Mouse (Mus musculus) stomach, postnatal 0 days (tissue): ENCODE data around the gene Mvb12b. TPM values are rescaled to one million over a fixed set of nuclear protein-coding genes. Genes with fewer than 3 reads are reported as not detected.
A peak's percentile ranks its signal among the peaks of the same experiment; 100 is the strongest.

ENCODE experiments used
- ATAC-seq: fragments of 200-750 bp; cut with Nextera tagmentation; 2 replicates; pipeline ENCODE4 v1.8.0; 2017; ENCODE audit not compliant: low FRiP score, low TSS enrichment
- DNase-seq: peaks from one replicate; pipeline ENCODE4 v3.0.0-alpha.2; 2016; ENCODE audit warnings: low spot score
- H3K27ac ChIP-seq: fragments of 300-500 bp; sonication (generic); replicated peaks from 2 replicates; pipeline ENCODE4 v1.5.1; 2014; ENCODE audit warnings: mild to moderate bottlenecking, control low read depth
- H3K27me3 ChIP-seq: fragments of 300-500 bp; sonication (generic); 2 replicates; pipeline ENCODE4 v1.6.1; 2014; ENCODE audit warnings: low read length; ENCODE audit not compliant: control insufficient read depth, insufficient read depth
- H3K36me3 ChIP-seq: fragments of 300-500 bp; sonication (generic); 2 replicates; pipeline ENCODE4 v1.6.1; 2014; ENCODE audit warnings: low read length, mixed read lengths; ENCODE audit not compliant: control insufficient read depth, insufficient read depth
- H3K4me1 ChIP-seq: fragments of 300-500 bp; sonication (generic); replicated peaks from 2 replicates; pipeline ENCODE4 v1.6.1; 2014; ENCODE audit warnings: antibody characterized with exemption; ENCODE audit not compliant: control insufficient read depth, insufficient read depth
- H3K4me2 ChIP-seq: fragments of 300-500 bp; sonication (generic); replicated peaks from 2 replicates; pipeline ENCODE4 v1.6.1; 2014; ENCODE audit warnings: low read depth, mild to moderate bottlenecking, control low read depth, moderate library complexity
- H3K4me3 ChIP-seq: fragments of 300-500 bp; sonication (generic); 2 replicates; pipeline ENCODE4 v1.5.1; 2014; ENCODE audit warnings: low read depth, low read length, control low read depth
- H3K9ac ChIP-seq: fragments of 300-500 bp; sonication (generic); 2 replicates; pipeline ENCODE4 v1.6.1; 2014; ENCODE audit warnings: mild to moderate bottlenecking, low read length, control low read depth, mixed read lengths
- H3K9me3 ChIP-seq: fragments of 300-500 bp; sonication (generic); 2 replicates; pipeline ENCODE4 v1.6.1; 2016; ENCODE audit warnings: low read length; ENCODE audit not compliant: control insufficient read depth
- CTCF ChIP-seq: IDR thresholded peaks from 2 replicates; pipeline ENCODE4 v1.5.1; 2016; ENCODE audit warnings: antibody characterized with exemption, low read depth, mild to moderate bottlenecking, moderate library complexity
- EP300 ChIP-seq: optimal IDR thresholded peaks from 2 replicates; pipeline ENCODE3; 2016; ENCODE audit warnings: antibody characterized with exemption
- WGBS: fragments of 180-500 bp; shearing (Covaris S2); extraction: QIAGEN DNeasy Blood & Tissue Kit; methylation state at CpG from one replicate; pipeline ENCODE4 v1.1.7; 2014; 5-methylcytosine and 5-hydroxymethylcytosine counted together
- polyA plus RNA-seq: library from polyadenylated mRNA; unstranded; fragments of >200 nt; fragmentation: Nextera tagmentation; extraction: Ambion mirVana; gene quantifications from 2 replicates; pipeline ENCODE4 v1.2.1, GENCODE M21; 2015

Mvb12b gene
- polyA plus RNA-seq, 1 experiment from 2014 or later, result 10.2 TPM

DNA sequence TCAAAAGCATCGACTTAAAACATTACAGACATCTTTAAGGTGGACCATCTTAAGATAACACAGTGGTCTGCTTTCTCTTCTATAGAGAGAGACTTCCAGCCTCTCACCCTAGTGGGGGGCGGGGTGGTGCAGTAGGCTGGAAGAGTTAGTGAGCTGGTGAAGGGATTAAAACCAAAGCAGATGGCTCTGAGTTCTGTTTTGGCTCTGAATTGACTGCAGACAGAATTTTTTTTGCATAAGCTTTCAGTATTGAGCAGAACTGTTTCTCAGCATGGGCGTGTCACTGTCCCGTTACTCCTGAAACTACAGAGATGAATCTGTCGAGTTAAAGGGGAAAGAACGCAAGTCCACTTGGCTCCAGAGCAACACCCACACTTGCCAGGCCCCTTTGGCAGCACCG lies 4.6 kb upstream of the Mvb12b start:
- H3K4me3 ChIP-seq, result no peak overlapping the region
- TF ChIP-seq EP300, result no peak
- TF ChIP-seq CTCF, result no peak
- no peaks in the 10 kb centered on the region for H3K9me3 ChIP-seq
- H3K27me3 ChIP-seq, result no peaks in the 10 kb centered on the region
- WGBS, result 64% methylated on average over 7 of the region's 7 CpGs
- ATAC-seq, result no peak
- no peak overlapping the region for H3K9ac ChIP-seq
- H3K4me1 ChIP-seq, result no peaks in the 10 kb centered on the region
- H3K27ac ChIP-seq, result no peak overlapping the region
- H3K36me3 ChIP-seq, result no peaks in the 10 kb centered on the region
- no peak overlapping the region for H3K4me2 ChIP-seq
- DNase-seq, result no peak

DNA sequence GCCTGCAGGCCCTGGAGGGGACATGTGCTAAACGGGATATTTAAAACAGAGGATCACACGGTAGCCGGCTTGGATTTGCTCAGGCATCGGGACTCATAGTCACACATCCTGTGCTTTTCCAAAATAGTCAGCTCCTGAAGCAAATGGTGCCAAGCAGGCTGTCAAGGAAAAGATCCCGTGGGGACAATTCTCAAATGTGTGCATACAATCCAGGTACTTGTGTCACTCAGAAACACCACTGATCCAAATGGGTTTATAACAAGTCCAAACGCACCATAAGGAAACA lies 297 bp upstream of the Mvb12b start:
- Histone ChIP-seq H3K36me3 (no peaks in the 10 kb centered on the region), H3K27ac (peak overlapping the region; percentile 88; the same call in 1 of the 2 replicates), H3K9ac (peak overlapping the region; percentile 92), H3K4me1 (no peaks in the 10 kb centered on the region), H3K9me3 (no peaks in the 10 kb centered on the region), H3K4me3 (no peak overlapping the region), H3K4me2 (peak overlapping the region; percentile 87), H3K27me3 (no peaks in the 10 kb centered on the region)
- no peak for DNase-seq
- TF ChIP-seq CTCF, result no peak
- no peak for TF ChIP-seq EP300
- ATAC-seq, result no peak
- 53% methylated on average over 6 of the region's 6 CpGs for WGBS

DNA sequence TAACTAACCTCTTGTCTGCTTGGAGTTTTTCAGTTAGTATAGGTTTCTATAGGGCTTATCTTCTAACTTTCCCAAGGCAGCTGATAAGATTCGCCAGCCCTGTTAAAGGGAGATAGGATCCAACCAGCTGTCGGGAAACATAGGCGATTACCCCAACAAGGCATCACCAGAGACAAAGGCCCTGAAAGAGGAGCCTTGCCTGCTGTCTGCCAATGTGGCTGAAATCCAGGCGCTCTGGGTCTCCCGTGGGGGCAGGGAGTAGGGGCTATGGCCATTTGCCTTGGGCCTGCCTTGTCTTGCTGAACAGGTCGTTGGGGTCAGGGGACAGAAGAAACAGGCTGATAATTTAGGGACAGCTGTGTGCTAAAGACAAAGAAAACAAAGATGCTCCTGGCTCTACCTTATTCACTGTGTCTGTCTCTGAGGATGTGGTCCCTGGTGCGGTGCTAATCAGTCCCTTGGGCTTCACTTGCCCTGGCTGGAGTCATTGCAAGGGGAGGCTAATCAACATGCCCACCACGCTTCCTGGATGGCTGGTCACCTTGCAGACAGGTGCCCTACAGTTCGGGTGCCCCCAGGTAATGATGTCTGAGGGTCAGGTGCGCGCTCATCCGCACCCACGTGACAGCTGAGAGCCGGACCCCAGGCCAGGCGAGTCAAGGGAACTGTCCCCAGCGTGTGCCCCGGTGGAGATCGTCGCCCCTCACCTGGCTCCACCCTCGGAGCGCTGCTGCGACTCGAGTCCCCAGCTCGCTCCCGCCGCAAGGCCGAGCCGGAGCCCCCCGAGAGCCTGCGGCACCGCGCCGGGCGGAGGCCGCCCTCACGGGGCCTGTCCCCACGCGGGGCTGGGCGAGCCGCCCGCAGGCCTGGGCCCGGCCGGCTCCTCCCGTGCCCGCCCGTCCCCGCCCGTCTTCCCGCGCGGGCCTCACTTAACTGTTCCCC lies 1.1 kb downstream of the Mvb12b start:
- H3K9me3 ChIP-seq, result no peaks in the 10 kb centered on the region
- ATAC-seq (peak; percentile 78), DNase-seq (no peak)
- TF ChIP-seq EP300 (no peak), CTCF (no peak)
- 2% methylated on average over 49 of the region's 51 CpGs for WGBS
- no peaks in the 10 kb centered on the region for H3K36me3 ChIP-seq
- no peaks in the 10 kb centered on the region for H3K27me3 ChIP-seq
- H3K4me3 ChIP-seq, result peak overlapping the region; percentile 68
- H3K4me2 ChIP-seq, result peak overlapping the region; percentile 87
- no peaks in the 10 kb centered on the region for H3K4me1 ChIP-seq
- peak overlapping the region; percentile 88 for H3K27ac ChIP-seq
- peak overlapping the region; percentile 92 for H3K9ac ChIP-seq

DNA sequence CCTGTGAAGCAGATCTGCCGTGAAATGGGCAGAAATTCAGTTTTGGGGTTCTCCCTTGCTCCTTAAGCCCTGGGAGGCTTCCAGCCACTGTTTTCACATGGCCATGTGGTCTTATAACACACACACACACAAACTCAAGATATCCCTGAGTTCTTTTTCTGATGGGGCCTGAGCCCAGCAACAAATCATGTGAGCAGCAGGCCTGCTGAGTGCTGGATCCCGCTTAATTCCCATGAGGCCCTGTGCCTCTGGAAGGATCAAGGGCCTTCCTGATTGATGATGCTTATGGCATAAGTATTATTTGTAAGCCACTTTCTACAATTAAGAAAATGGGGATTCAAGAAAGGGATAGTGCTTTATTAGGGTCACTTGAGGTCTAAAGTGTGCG lies 2.5 kb downstream of the Mvb12b start:
- Histone ChIP-seq H3K36me3 (no peaks in the 10 kb centered on the region), H3K4me2 (no peak overlapping the region), H3K9ac (no peak overlapping the region), H3K4me3 (no peak overlapping the region), H3K27ac (no peak overlapping the region), H3K27me3 (no peaks in the 10 kb centered on the region), H3K9me3 (no peaks in the 10 kb centered on the region), H3K4me1 (no peaks in the 10 kb centered on the region)
- WGBS, result 82% methylated on average over 3 of the region's 3 CpGs
- no peak for DNase-seq
- ATAC-seq, result no peak
- TF ChIP-seq CTCF (no peak), EP300 (no peak)

DNA sequence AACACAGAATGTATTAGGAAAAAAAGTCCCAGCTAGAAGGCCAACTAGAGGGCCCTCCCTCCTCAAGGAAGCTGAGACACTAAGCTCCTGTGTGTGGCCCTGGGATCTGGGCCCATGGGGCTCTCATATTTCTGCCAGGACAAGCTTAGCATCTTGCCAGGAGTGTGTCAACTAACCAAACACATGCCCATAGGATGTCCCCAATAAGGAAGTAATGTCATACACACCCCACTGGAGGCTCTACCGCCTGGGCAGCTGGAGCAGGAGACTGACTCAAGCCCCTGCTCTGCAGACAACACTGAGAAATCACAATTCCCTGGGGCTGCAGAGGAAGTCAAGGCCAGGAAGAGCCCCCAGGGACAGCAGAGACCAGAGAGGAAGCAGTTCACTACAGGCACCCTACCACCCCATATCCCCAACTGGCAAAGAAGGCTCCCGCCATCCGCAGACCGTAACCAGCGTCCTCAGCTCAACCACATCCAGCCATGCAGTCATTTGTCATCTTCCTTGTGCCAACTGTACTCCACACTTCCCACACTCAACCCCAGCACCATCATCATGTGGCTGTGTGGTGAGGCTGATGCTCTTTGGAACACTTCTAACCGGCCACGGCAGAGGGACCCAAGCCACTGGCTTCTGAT lies 3.0 kb downstream of the Mvb12b start:
- no peak for DNase-seq
- no peak overlapping the region for H3K27ac ChIP-seq
- 74% methylated on average over 7 of the region's 7 CpGs for WGBS

DNA sequence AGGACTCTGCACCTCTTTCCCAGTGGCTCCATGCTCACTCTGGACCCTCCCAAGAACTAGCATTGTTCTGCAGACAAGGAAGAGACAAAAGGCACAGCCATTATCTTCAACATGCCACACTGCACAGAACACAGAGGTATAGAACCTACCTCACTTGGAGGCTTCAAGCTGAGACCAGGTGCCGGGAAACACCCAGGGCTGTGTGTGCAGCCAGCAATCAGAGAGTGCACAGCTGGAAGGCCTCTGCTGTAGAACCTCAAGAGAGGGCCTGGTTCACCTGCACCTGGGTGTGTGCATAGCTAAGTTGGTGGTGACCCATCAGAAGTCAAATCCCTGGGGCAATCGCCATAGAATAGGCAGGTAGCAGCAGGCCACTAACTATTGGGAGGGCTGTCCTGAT lies 8.5 kb downstream of the Mvb12b start:
- Histone ChIP-seq H3K27me3 (no peaks in the 10 kb centered on the region), H3K9ac (no peak overlapping the region), H3K4me1 (peaks cover 5% of the 10 kb centered on the region; the same call in 1 of the 2 replicates), H3K4me3 (no peak overlapping the region), H3K4me2 (no peak overlapping the region), H3K36me3 (no peaks in the 10 kb centered on the region), H3K27ac (no peak overlapping the region), H3K9me3 (no peaks in the 10 kb centered on the region)
- WGBS, result 66% methylated on average over 2 of the region's 2 CpGs
- TF ChIP-seq CTCF (no peak), EP300 (no peak)
- DNase-seq (no peak), ATAC-seq (0 out of 2 replicates have a peak, but pooled peaks have one; percentile 28)

More for the DNA sequence above, 3.0 kb downstream of the Mvb12b start:
- H3K4me2 ChIP-seq, result no peak overlapping the region
- H3K36me3 ChIP-seq, result no peaks in the 10 kb centered on the region
- no peak overlapping the region for H3K4me3 ChIP-seq
- H3K9me3 ChIP-seq, result no peaks in the 10 kb centered on the region
- H3K27me3 ChIP-seq, result no peaks in the 10 kb centered on the region
- H3K4me1 ChIP-seq, result no peaks in the 10 kb centered on the region
- TF ChIP-seq EP300 (no peak), CTCF (no peak)
- no peak for ATAC-seq
- no peak overlapping the region for H3K9ac ChIP-seq
